Mouse (Mus musculus): ENCODE measurements around the gene Arsj. TPM values are rescaled to one million over a fixed set of nuclear protein-coding genes. Genes with fewer than 3 reads are reported as not detected.

Gene Arsj
- total and polyA plus RNA-seq, 2 experiments from 2014 or later: 1.1 to 3.4 TPM

DNA sequence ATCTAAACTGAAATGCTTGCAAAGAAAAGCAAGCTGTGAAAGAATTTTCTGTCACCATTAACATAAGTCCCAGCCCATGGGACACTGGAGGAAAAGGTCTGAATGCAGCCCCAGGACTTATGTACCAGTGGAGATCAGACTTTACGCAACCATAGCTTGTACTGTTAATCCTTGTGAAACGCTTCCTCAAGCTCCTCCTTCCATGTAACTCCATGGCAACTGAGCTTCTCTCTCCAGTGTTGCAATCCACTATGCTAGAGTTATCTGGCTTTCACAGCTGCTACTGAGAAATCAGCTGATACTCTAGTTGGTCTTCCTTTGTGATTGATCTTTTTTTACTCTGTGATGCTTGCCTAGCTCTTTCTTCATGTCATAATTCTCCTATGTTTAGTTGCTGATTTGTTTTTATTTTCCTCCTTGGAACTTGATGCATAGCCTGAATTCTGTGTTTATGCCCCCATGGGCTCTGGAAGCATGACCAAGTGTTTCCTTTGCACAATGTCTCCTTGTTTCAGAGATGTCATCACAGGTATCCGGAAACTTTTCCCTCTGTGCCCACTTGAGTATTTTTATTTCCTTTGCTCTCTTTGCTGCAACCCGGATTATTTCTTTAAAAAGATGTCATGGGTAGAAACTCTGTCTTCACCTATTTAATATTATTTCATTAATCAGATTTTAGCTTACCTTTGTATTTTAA lies 99.8 kb downstream of the Arsj start:
- H3K4me2 ChIP-seq (ENCODE audit: low read depth, low read length): no peak overlapping the region
- TF ChIP-seq CTCF (IDR thresholded peaks at IDR 0.05; ENCODE audit: low read depth) (no peak), EP300 (IDR thresholded peaks at IDR 0.05; ENCODE audit: low read depth) (no peak)
- H3K27me3 ChIP-seq (ENCODE audit: control insufficient read depth, insufficient read depth, low read length): no peaks in the 10 kb centered on the region
- ATAC-seq (ENCODE audit: insufficient read depth, low read depth) (no peak), DNase-seq (ENCODE audit: low spot score) (no peak)
- H3K9me3 ChIP-seq (replicated peaks; ENCODE audit: control insufficient read depth, low read length): no peaks in the 10 kb centered on the region
- H3K9ac ChIP-seq (replicated peaks; ENCODE audit: low read depth, low read length): no peak overlapping the region
- no peak overlapping the region for H3K27ac ChIP-seq (ENCODE audit: low read depth)
- no peak overlapping the region for H3K4me3 ChIP-seq (ENCODE audit: low read depth, low read length)
- no peaks in the 10 kb centered on the region for H3K36me3 ChIP-seq (replicated peaks; ENCODE audit: control insufficient read depth, insufficient read depth, low read length)
- WGBS: 66% methylated on average over 4 of the region's 4 CpGs
- H3K4me1 ChIP-seq (ENCODE audit: control insufficient read depth, insufficient read depth): no peaks in the 10 kb centered on the region

DNA sequence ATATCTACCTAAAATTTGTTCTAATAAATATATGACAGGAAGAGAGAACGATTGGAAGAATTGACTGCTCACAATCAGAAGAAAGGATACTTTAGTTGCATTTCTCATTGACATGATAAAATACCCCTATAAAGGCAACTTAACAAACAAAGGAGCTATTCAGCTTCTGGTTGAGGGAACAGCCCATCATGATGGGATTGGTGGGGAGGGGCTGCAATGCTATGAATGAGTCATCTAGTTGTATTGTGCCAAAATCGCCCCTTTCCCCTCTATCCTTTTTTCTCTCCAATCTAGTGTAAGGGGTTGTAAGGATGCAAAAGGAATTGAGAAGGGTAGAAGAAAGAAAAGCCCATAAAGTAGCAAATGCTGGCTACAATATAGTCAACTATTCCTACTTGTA lies 100.8 kb downstream of the Arsj start:
- no peak for ATAC-seq (ENCODE audit: insufficient read depth, low read depth)
- 67% methylated on average over 2 of the region's 2 CpGs for WGBS

More for the DNA sequence above, 100.8 kb downstream of the Arsj start:
- H3K4me1 ChIP-seq (ENCODE audit: control insufficient read depth, insufficient read depth): no peaks in the 10 kb centered on the region
- no peak for DNase-seq (ENCODE audit: low spot score)
- no peaks in the 10 kb centered on the region for H3K36me3 ChIP-seq (replicated peaks; ENCODE audit: control insufficient read depth, insufficient read depth, low read length)
- H3K9ac ChIP-seq (replicated peaks; ENCODE audit: low read depth, low read length): no peak overlapping the region
- TF ChIP-seq EP300 (IDR thresholded peaks at IDR 0.05; ENCODE audit: low read depth): no peak
- no peak for TF ChIP-seq CTCF (IDR thresholded peaks at IDR 0.05; ENCODE audit: low read depth)
- H3K9me3 ChIP-seq (replicated peaks; ENCODE audit: control insufficient read depth, low read length): no peaks in the 10 kb centered on the region
- no peak overlapping the region for H3K27ac ChIP-seq (ENCODE audit: low read depth)
- no peaks in the 10 kb centered on the region for H3K27me3 ChIP-seq (ENCODE audit: control insufficient read depth, insufficient read depth, low read length)
- H3K4me2 ChIP-seq (ENCODE audit: low read depth, low read length): no peak overlapping the region
- H3K4me3 ChIP-seq (ENCODE audit: low read depth, low read length): no peak overlapping the region

Other genes starting within 250 kb of the Arsj start
- 191 and 217 TPM in 2 replicates for gene Camk2d, start 232.6 kb downstream of the Arsj start, total RNA-seq (2014; rRNA removed; ENCODE audit: low replicate concordance)
- 96.2 and 109 TPM in 2 replicates for gene Camk2d, start 232.6 kb downstream of the Arsj start, polyA plus RNA-seq (2015; fragmentation: Nextera tagmentation; extraction: Ambion mirVana)